8 mouse cellular contexts compared by ENCODE assay signal in genomic region chr1:179623657-179624056, GRCm38 (mm10). TPM values are rescaled to one million over a fixed set of nuclear protein-coding genes. Genes with fewer than 3 reads are reported as not detected.
DNase-seq lines count a peak whose midpoint lies in the region; ATAC-seq and TF ChIP-seq lines count a peak whose summit lies in the region.

No protein-coding gene starts in this region.

- no peak overlapping the region for H3K4me2 ChIP-seq in midbrain, postnatal 0 days (ENCODE audit: low read depth, low read length, poor library complexity, severe bottlenecking)
- H3K4me2 ChIP-seq in midbrain, embryonic 15.5 days, result no peak overlapping the region

- no peaks in the 10 kb centered on the region for H3K9me3 ChIP-seq in midbrain, postnatal 0 days (ENCODE audit: low read length)
- no peaks in the 10 kb centered on the region for H3K9me3 ChIP-seq in midbrain, embryonic 15.5 days

- no peak overlapping the region for H3K9ac ChIP-seq in midbrain, postnatal 0 days (replicated peaks; ENCODE audit: low read length, poor library complexity, severe bottlenecking)
- H3K9ac ChIP-seq in midbrain, embryonic 15.5 days, result no peak overlapping the region

- no peak overlapping the region for H3K4me3 ChIP-seq in midbrain, postnatal 0 days (ENCODE audit: low read depth, low read length)
- H3K4me3 ChIP-seq in midbrain, embryonic 15.5 days, result no peak overlapping the region
- H3K4me3 ChIP-seq in bone marrow, adult 2 months (replicated peaks; ENCODE audit: control insufficient read depth, low read depth, low read length), result no peak overlapping the region

- DNase-seq in gastrocnemius, adult 18-20 months (ENCODE audit: low spot score), result peak; percentile 42
- DNase-seq in gastrocnemius, postnatal 25 days, result no peak
- DNase-seq in midbrain, postnatal 0 days (ENCODE audit: low spot score), result no peak
- peak; percentile 43 for DNase-seq in gastrocnemius, postnatal 10 days
- DNase-seq in lung, postnatal 36 days, result peak; percentile 57
- peak; percentile 72 for DNase-seq in thymus, postnatal 14 days

- WGBS in midbrain, postnatal 0 days, result 62% methylated on average over 4 of the region's 4 CpGs
- 68% methylated on average over 4 of the region's 4 CpGs for WGBS in midbrain, embryonic 15.5 days
- 49% methylated on average over 4 of the region's 4 CpGs for WGBS in bone marrow, adult 2 months

- no peaks in the 10 kb centered on the region for H3K4me1 ChIP-seq in midbrain, postnatal 0 days (ENCODE audit: insufficient read depth, low read length)
- no peaks in the 10 kb centered on the region for H3K4me1 ChIP-seq in midbrain, embryonic 15.5 days
- no peaks in the 10 kb centered on the region for H3K4me1 ChIP-seq in bone marrow, adult 2 months (ENCODE audit: control insufficient read depth, insufficient read depth, low read length)

- H3K27ac ChIP-seq in midbrain, postnatal 0 days (ENCODE audit: low read depth, low read length), result no peak overlapping the region
- H3K27ac ChIP-seq in midbrain, embryonic 15.5 days, result no peak overlapping the region
- no peak overlapping the region for H3K27ac ChIP-seq in bone marrow, adult 2 months (ENCODE audit: control insufficient read depth, insufficient read depth, low read depth, low read length, poor library complexity)

- peak; percentile 77 for TF ChIP-seq CTCF in midbrain, postnatal 0 days (IDR thresholded peaks at IDR 0.05)
- TF ChIP-seq CTCF in bone marrow, adult 2 months (IDR thresholded peaks at IDR 0.05; ENCODE audit: control insufficient read depth, insufficient read depth, low read length), result peak; percentile 55

- ATAC-seq in midbrain, postnatal 0 days (ENCODE audit: low FRiP score), result peak; percentile 20; the same call in 1 of the 2 replicates
- ATAC-seq in midbrain, embryonic 15.5 days (replicated peaks), result no peak

- H3K36me3 ChIP-seq in midbrain, postnatal 0 days (ENCODE audit: insufficient read depth, low read length), result peaks cover 21% of the 10 kb centered on the region
- peaks cover 6% of the 10 kb centered on the region; the same call in 1 of the 2 replicates for H3K36me3 ChIP-seq in midbrain, embryonic 15.5 days (replicated peaks)

- no peaks in the 10 kb centered on the region for H3K27me3 ChIP-seq in midbrain, postnatal 0 days (ENCODE audit: insufficient read depth, low read length)
- no peaks in the 10 kb centered on the region for H3K27me3 ChIP-seq in midbrain, embryonic 15.5 days (replicated peaks)

- no peak for TF ChIP-seq POLR2A in bone marrow, adult 2 months (IDR thresholded peaks at IDR 0.05; ENCODE audit: borderline replicate concordance, control insufficient read depth, low read depth, low read length)

RNA-seq across cellular contexts. Expression of gene Sccpdh, which starts 44.4 kb away (rescaled TPM):
- 10 to 100 TPM; 38.7 to 41.2 TPM for total RNA-seq in gastrocnemius, adult 18-20 months (2021)
- 10 to 100 TPM; 29.8 to 34.6 TPM for total RNA-seq in gastrocnemius, postnatal 25 days (2021)
- 92.2 and 117 TPM in 2 replicates for total RNA-seq in midbrain, postnatal 0 days (2014; rRNA removed)
- polyA plus RNA-seq in midbrain, postnatal 0 days (2015; fragmentation: Nextera tagmentation; extraction: Ambion mirVana), result 190 and 195 TPM in 2 replicates
- 147 and 154 TPM in 2 replicates for polyA plus RNA-seq in midbrain, embryonic 15.5 days (2015; fragmentation: Nextera tagmentation; extraction: Ambion mirVana)
- 2.3 and 4.5 TPM in 2 replicates for polyA plus RNA-seq in bone marrow, adult 2 months (2011; ENCODE audit: insufficient read depth, insufficient read length, low replicate concordance, missing spikeins)
- total RNA-seq in gastrocnemius, postnatal 10 days (2021), result 10 to 100 TPM; 58.7 to 59.7 TPM

Comparison
In these comparisons a context has a peak if more than half of its experiments do, and no peak if none do; other contexts are left out.
1. DNase-seq: peak in gastrocnemius, adult 18-20 months (single experiment), gastrocnemius, postnatal 10 days (single experiment), lung, postnatal 36 days (single experiment) and thymus, postnatal 14 days (single experiment); none in gastrocnemius, postnatal 25 days (single experiment) and midbrain, postnatal 0 days (single experiment).